Mouse (Mus musculus): ENCODE results near the gene Fahd2a. TPM values are rescaled to one million over a fixed set of nuclear protein-coding genes. Genes with fewer than 3 reads are reported as not detected.

The Fahd2a gene
- polyA plus RNA-seq, 1 experiment from 2014 or later = 22.8 TPM

- 0 out of 2 replicates have a peak, but pooled peaks cover 2% of the 10 kb centered on the region for H3K27me3 ChIP-seq
- WGBS = 48% methylated on average over 9 of the region's 9 CpGs
- H3K4me3 ChIP-seq = no peak overlapping the region
Observed at GRCm38 (mm10) chr2:127461351-127461750, 17.0 kb upstream of the Fahd2a start.

GRCm38 (mm10) chr2:127459341-127459740, 15.0 kb upstream of the Fahd2a start:
- no peaks in the 10 kb centered on the region for H3K4me1 ChIP-seq
- no peaks in the 10 kb centered on the region for H3K9me3 ChIP-seq
- no peaks in the 10 kb centered on the region for H3K36me3 ChIP-seq
- H3K4me2 ChIP-seq (replicated peaks) = no peak overlapping the region
- ATAC-seq (ENCODE audit: low FRiP score, low read depth) = no peak
- 86% methylated on average over 2 of the region's 2 CpGs for WGBS
- no peak overlapping the region for H3K4me3 ChIP-seq
- H3K27ac ChIP-seq = no peak overlapping the region
- no peak overlapping the region for H3K9ac ChIP-seq
- peaks cover 2% of the 10 kb centered on the region; the same call in 1 of the 2 replicates for H3K27me3 ChIP-seq

More at GRCm38 (mm10) chr2:127461351-127461750, 17.0 kb upstream of the Fahd2a start:
- H3K36me3 ChIP-seq = no peaks in the 10 kb centered on the region
- no peak overlapping the region for H3K27ac ChIP-seq
- H3K9me3 ChIP-seq = no peaks in the 10 kb centered on the region
- H3K9ac ChIP-seq = no peak overlapping the region
- no peak overlapping the region for H3K4me2 ChIP-seq (replicated peaks)
- no peaks in the 10 kb centered on the region for H3K4me1 ChIP-seq
- ATAC-seq (ENCODE audit: low FRiP score, low read depth) = no peak

DNA sequence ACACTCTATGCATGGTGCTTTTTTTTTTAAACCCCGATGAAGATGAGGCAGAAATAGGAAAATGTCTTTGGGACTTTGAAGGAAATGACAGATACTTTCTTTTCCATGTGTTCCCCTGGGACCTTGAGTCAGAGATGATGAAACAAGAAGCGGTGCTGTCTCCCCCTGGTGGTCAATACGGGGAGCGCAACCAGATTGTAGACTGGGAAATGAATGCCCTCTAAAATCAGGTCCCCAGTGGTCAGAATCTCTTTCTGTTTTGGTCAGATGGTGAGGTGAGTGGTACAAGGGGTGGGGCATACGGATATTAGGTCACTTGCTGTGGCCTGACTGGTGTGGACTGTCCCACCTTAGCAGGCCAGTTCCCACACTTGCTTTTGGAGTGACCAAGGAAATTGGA, 9.4 kb upstream of the Fahd2a start:
- no peak for ATAC-seq (ENCODE audit: low FRiP score, low read depth)
- 6% methylated on average over 5 of the region's 5 CpGs for WGBS
- no peak overlapping the region for H3K4me2 ChIP-seq (replicated peaks)

DNA sequence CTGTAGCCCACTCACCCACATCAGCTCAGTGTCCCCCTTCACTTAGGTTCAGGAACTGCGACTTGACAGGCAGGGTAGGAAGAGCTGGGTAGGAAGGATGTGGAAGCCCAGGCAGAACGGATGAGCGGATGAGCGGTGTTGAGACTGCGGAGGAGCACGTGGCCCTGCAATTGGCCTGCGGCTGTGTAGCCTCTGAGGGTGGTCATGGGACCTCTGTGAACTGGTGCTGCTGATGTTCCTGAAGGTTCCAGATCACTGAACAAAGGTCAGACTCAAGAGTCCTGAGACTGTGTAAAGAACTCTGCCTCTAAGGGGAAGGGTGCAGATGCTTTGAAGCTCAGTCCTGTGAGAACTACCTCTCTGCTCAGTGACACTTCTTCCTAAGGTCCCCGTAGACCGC, 8.8 kb upstream of the Fahd2a start:
- peaks cover 28% of the 10 kb centered on the region for H3K27me3 ChIP-seq
- no peaks in the 10 kb centered on the region for H3K9me3 ChIP-seq
- H3K27ac ChIP-seq = no peak overlapping the region
- H3K36me3 ChIP-seq = no peaks in the 10 kb centered on the region
- ATAC-seq (ENCODE audit: low FRiP score, low read depth) = no peak
- no peak overlapping the region for H3K4me2 ChIP-seq (replicated peaks)
- no peak overlapping the region for H3K4me3 ChIP-seq
- no peak overlapping the region for H3K9ac ChIP-seq
- WGBS = 81% methylated on average over 9 of the region's 9 CpGs
- peaks cover 3% of the 10 kb centered on the region; the same call in 1 of the 2 replicates for H3K4me1 ChIP-seq

More for the DNA sequence above, 9.4 kb upstream of the Fahd2a start:
- no peak overlapping the region for H3K27ac ChIP-seq
- H3K9ac ChIP-seq = no peak overlapping the region
- no peak overlapping the region for H3K4me3 ChIP-seq
- peaks cover 28% of the 10 kb centered on the region for H3K27me3 ChIP-seq
- H3K36me3 ChIP-seq = no peaks in the 10 kb centered on the region
- H3K4me1 ChIP-seq = peaks cover 3% of the 10 kb centered on the region; the same call in 1 of the 2 replicates
- H3K9me3 ChIP-seq = no peaks in the 10 kb centered on the region

DNA sequence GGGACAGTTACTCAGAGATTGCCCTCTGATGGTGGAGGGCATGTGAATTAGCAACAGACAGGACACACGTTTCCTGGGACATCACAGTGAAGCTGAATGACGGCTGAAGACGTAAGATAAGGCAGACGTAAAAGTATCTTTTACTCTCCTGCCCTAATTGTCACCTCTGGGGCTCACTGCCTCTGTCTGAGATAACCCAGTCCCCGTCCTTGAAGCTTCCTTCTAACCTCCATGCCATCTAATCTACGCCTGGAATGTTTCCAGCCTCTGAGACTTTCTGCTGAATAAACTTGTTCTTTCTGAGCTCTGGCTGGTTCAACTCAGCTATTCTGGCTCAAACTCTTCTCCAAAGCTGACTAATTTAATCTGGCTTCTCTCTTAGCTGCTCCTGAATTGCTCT, 7.4 kb upstream of the Fahd2a start:
- no peaks in the 10 kb centered on the region for H3K36me3 ChIP-seq
- H3K9me3 ChIP-seq = no peaks in the 10 kb centered on the region
- H3K27ac ChIP-seq = no peak overlapping the region
- peaks cover 28% of the 10 kb centered on the region for H3K27me3 ChIP-seq
- no peak overlapping the region for H3K4me3 ChIP-seq
- peaks cover 3% of the 10 kb centered on the region; the same call in 1 of the 2 replicates for H3K4me1 ChIP-seq
- ATAC-seq (ENCODE audit: low FRiP score, low read depth) = no peak
- no peak overlapping the region for H3K9ac ChIP-seq
- 24% methylated on average over 6 of the region's 6 CpGs for WGBS
- H3K4me2 ChIP-seq (replicated peaks) = no peak overlapping the region

GRCm38 (mm10) chr2:127449691-127450090, 5.3 kb upstream of the Fahd2a start:
- Histone ChIP-seq H3K9me3 (no peaks in the 10 kb centered on the region), H3K4me2 (replicated peaks) (no peak overlapping the region), H3K4me3 (no peak overlapping the region), H3K36me3 (no peaks in the 10 kb centered on the region), H3K4me1 (peaks cover 3% of the 10 kb centered on the region; the same call in 1 of the 2 replicates), H3K27ac (no peak overlapping the region), H3K9ac (no peak overlapping the region), H3K27me3 (peaks cover 31% of the 10 kb centered on the region)
- 27% methylated on average over 7 of the region's 7 CpGs for WGBS
- no peak for ATAC-seq (ENCODE audit: low FRiP score, low read depth)

GRCm38 (mm10) chr2:127446847-127447246, 2.5 kb upstream of the Fahd2a start:
- H3K9ac ChIP-seq = no peak overlapping the region
- no peak overlapping the region for H3K27ac ChIP-seq
- H3K4me1 ChIP-seq = peaks cover 14% of the 10 kb centered on the region
- no peak overlapping the region for H3K4me3 ChIP-seq
- ATAC-seq (ENCODE audit: low FRiP score, low read depth) = no peak
- peaks cover 19% of the 10 kb centered on the region for H3K27me3 ChIP-seq
- no peaks in the 10 kb centered on the region for H3K9me3 ChIP-seq
- 47% methylated on average over 3 of the region's 3 CpGs for WGBS
- H3K4me2 ChIP-seq (replicated peaks) = no peak overlapping the region
- H3K36me3 ChIP-seq = no peaks in the 10 kb centered on the region; the same call in 1 of the 2 replicates

- no peaks in the 10 kb centered on the region for H3K9me3 ChIP-seq
- H3K4me2 ChIP-seq (replicated peaks) = no peak overlapping the region
- no peaks in the 10 kb centered on the region for H3K27me3 ChIP-seq
- H3K27ac ChIP-seq = no peak overlapping the region
- 88% methylated on average over 5 of the region's 5 CpGs for WGBS
- H3K4me3 ChIP-seq = no peak overlapping the region
- no peak overlapping the region for H3K9ac ChIP-seq
- H3K4me1 ChIP-seq = no peaks in the 10 kb centered on the region
- peaks cover 51% of the 10 kb centered on the region for H3K36me3 ChIP-seq
- no peak for ATAC-seq (ENCODE audit: low FRiP score, low read depth)
Observed at GRCm38 (mm10) chr2:127437697-127438096, 6.7 kb downstream of the Fahd2a start.

- Histone ChIP-seq H3K9me3 (no peaks in the 10 kb centered on the region), H3K27ac (no peak overlapping the region), H3K36me3 (peaks cover 48% of the 10 kb centered on the region), H3K4me1 (no peaks in the 10 kb centered on the region), H3K27me3 (no peaks in the 10 kb centered on the region), H3K9ac (no peak overlapping the region), H3K4me3 (no peak overlapping the region), H3K4me2 (replicated peaks) (no peak overlapping the region)
- WGBS = 92% methylated on average over 2 of the region's 2 CpGs
- no peak for ATAC-seq (ENCODE audit: low FRiP score, low read depth)
Observed at GRCm38 (mm10) chr2:127435554-127435953, 8.8 kb downstream of the Fahd2a start.

- Histone ChIP-seq H3K4me1 (no peaks in the 10 kb centered on the region), H3K36me3 (peaks cover 43% of the 10 kb centered on the region), H3K4me2 (replicated peaks) (no peak overlapping the region), H3K4me3 (no peak overlapping the region), H3K9me3 (no peaks in the 10 kb centered on the region), H3K27ac (no peak overlapping the region), H3K9ac (no peak overlapping the region), H3K27me3 (no peaks in the 10 kb centered on the region)
- 37% methylated on average over 2 of the region's 2 CpGs for WGBS
- ATAC-seq (ENCODE audit: low FRiP score, low read depth) = no peak
Observed at GRCm38 (mm10) chr2:127435135-127435534, 9.2 kb downstream of the Fahd2a start.

GRCm38 (mm10) chr2:127433487-127434295, 10.7 kb downstream of the Fahd2a start:
- Histone ChIP-seq H3K9ac (no peak overlapping the region), H3K27me3 (no peaks in the 10 kb centered on the region), H3K27ac (no peak overlapping the region), H3K4me3 (no peak overlapping the region), H3K9me3 (no peaks in the 10 kb centered on the region), H3K4me1 (no peaks in the 10 kb centered on the region), H3K4me2 (replicated peaks) (no peak overlapping the region), H3K36me3 (peaks cover 43% of the 10 kb centered on the region)
- 80% methylated on average over 9 of the region's 9 CpGs for WGBS
- no peak for ATAC-seq (ENCODE audit: low FRiP score, low read depth)

DNA sequence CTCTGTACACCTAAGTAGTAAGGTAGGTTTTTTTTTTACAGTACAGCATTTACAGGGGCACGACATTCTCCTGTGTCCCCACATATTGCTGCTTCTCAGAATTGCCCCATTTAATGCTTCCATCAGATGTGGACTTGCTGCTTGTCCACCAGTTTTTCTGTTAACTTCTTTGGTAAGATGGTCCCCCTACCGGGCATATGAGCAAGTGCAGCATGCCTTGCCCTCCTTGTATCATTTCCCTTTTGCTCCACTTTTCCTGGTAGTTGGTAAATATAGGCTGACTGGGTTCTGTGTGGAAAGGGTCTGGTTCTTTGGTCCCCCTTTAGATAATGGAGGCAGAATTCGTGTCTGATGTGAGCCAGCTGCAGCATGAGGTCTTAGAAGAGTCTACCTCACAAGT, 14.1 kb downstream of the Fahd2a start:
- no peak overlapping the region for H3K27ac ChIP-seq
- no peak overlapping the region for H3K4me3 ChIP-seq
- H3K4me2 ChIP-seq (replicated peaks) = no peak overlapping the region
- peaks cover 15% of the 10 kb centered on the region for H3K36me3 ChIP-seq
- ATAC-seq (ENCODE audit: low FRiP score, low read depth) = no peak
- WGBS = 17% methylated on average over 3 of the region's 3 CpGs
- H3K4me1 ChIP-seq = 0 out of 2 replicates have a peak, but pooled peaks cover 5% of the 10 kb centered on the region
- H3K9me3 ChIP-seq = no peaks in the 10 kb centered on the region
- H3K9ac ChIP-seq = no peak overlapping the region
- H3K27me3 ChIP-seq = no peaks in the 10 kb centered on the region

Data from limb, embryonic 13.5 days (tissue).